Mouse (Mus musculus) yolk sac, embryonic 10.5 days (tissue): ENCODE results near the gene Lsamp.

Experiments used
- DNase-seq: peaks from one replicate; pipeline ENCODE4 v3.0.0-alpha.2; 2017; ENCODE audit warnings: low spot score

The Lsamp gene

DNA sequence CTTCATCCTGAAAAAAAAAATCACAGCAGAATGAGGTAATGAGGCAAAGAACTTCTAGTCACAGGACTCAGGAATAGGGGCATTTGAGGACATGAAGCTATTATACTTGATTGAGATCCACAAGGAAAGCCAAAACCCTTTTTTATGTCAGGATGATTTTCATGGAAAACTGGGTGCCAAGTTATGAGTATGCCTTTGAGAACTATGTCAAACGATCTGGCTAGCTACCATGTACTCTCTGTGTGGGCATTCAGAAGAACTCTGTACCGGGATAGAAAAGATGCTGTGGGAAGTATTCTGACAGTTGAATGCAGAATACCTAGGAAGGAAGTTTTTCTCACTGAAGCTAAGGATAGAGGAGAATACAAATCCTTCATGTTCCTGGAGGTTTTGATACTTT, 1801.4 kb downstream of the Lsamp start:
- DNase-seq: no peak

DNA sequence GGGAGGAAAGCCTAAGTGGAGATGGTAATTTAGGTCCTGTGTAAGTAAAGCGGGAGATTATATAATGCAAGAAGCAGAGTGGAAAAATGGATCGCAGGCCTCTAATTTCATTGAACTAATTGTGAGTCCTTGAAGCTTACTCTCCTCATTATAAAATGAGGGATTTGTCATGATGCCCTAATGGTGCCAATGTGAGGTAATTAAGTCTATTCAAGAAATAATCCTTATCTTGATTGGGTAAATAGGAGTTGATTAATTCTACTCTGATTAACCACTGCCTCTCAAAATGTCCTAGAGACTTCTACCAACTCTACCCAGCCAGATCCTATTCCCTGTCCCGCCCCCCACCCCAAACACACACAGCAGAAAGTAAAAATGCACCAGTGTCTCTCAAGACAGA, 1802.5 kb downstream of the Lsamp start:
- DNase-seq: no peak

DNA sequence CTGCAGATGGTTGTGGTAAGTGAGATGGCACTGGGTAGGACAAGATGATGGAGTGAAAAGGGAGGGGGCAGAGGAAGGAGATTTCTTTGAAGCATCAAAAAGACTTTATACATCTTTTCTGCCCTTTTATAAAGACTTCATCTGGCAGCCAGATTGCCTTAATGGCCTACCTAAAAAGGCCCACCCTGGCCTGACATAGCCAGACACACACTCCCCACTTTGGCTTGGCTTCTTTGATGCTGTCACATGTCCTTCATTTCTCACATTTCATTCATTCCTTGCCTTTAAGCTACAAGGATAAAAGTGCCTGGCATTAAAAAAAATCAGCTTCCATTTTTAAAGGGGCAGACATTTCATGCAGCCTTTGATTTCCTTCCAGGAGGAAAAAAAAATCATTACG, 1803.0 kb downstream of the Lsamp start:
- no peak for DNase-seq

DNA sequence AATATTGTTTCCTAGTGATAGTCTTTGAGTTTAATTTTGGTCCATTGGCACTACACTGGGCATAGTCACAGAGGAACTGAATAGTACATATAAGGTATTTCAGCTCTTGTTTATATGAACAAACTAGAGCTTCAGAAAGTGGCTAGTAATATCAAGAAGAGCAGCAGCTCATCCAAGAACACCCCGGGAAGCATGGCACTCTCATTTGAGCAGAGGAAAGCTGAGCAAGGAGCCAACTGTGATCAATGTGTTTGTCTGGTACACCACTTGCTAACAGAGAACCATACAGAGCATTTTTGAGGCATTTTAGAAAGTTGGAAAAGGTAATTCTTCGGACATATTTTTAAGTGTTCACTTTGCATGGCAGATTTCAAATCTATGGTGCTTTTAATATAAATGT, 1805.9 kb downstream of the Lsamp start:
- no peak for DNase-seq

DNA sequence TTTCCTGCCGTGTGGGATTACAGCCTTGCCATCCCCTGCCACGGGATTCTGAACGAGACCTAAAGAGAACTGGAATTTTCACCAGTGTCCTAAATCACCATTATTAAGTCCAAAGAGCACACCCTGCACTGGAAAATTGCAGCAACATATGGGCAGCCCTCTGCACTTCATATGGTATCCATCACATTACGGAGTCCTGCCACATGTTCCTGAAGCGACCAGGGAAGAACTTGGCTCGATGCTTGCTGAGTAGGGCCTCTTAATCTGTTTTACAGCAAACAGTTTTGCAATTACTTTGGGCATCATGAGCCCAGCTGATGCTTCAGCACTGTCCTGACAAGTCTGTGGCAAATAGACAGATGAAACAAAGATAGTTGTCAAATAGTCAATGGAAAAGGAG, 1836.2 kb downstream of the Lsamp start:
- DNase-seq: no peak

DNA sequence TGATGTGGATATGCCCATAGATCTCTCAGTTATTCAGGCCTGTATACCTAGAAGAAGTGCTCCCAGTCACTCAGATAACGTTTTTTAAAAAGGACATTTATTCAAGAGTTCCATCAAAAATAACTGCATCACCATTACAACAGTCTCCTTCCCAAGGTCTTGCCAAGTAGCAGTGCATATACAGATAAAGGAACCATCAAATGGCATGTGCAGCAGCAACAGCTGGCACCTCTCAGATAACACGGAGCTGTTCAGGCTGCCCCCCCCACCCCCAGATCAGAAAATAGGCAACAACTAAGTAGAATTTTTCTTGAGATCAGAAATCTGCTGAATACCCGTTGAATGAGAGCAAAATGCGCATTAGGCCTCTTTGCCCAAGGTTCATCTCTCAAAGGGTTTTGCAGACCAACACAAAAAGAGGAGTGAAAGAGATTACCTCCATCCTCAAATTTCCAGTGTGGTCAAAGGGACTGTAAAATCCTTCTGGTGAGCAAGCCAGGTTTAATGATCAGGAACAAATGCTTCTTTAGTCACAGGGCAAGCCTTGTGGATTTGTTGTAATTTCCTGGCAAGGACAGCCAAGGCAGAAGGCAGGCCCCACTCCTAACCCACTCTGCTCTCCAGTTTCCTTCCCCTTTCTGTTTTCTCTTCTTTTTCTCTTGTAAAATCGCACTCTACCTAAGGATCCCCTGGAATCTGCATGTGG, 1842.9 kb downstream of the Lsamp start:
- no peak for DNase-seq

DNA sequence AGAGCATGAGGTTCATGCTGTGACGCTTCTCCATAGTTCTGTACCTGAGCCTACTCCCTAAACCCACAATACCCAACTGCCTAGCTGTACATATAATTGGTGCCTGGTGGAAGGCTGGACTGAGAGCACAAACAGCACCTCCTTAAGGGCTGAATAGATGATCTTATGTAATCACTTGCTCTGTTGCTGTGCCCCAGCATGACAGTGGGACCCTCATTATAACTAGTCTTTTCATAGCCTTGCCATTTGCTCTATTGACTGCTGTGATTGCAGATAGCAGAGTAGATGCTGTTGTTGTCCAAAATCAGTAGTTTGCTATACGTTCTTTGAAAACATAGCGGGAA, 1843.4 kb downstream of the Lsamp start:
- DNase-seq: no peak

DNA sequence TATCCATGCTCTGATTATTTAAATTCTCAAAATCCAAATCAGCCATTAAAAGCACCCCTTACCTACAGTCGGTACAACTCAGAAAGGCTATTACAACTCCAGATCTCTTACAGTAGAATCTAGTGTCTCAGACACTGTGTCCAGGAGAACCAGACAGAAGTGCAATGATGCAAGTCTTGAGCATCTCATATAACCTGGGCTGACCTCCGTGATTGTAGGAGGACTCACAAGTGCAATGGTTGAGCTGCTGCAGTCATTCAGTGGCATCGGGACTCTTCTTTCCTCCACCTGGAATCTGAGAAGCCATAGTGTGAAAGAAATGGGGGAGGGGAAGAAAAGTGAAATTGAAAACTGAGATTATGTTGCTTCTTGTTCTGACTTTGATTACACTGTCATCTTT, 1850.5 kb downstream of the Lsamp start:
- DNase-seq: no peak

DNA sequence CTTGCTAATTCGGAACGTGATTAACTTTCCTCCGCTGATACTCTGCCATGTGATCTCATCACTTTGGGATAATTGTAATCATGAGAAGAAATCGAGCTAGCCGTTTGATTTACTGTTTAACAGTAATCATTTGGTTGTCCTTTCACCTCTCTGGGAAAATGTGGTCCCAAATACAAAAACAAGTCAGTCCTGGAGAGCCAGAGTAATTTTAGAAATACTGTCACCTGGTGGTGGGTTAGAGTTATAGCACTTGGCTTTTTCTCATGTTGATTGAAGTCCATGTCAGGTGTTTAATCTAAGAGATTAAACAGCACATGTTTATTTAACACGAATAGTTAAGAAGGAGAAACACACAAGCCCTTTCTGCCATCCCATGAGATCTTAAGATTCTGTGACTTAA, 1851.6 kb downstream of the Lsamp start:
- DNase-seq: no peak

DNA sequence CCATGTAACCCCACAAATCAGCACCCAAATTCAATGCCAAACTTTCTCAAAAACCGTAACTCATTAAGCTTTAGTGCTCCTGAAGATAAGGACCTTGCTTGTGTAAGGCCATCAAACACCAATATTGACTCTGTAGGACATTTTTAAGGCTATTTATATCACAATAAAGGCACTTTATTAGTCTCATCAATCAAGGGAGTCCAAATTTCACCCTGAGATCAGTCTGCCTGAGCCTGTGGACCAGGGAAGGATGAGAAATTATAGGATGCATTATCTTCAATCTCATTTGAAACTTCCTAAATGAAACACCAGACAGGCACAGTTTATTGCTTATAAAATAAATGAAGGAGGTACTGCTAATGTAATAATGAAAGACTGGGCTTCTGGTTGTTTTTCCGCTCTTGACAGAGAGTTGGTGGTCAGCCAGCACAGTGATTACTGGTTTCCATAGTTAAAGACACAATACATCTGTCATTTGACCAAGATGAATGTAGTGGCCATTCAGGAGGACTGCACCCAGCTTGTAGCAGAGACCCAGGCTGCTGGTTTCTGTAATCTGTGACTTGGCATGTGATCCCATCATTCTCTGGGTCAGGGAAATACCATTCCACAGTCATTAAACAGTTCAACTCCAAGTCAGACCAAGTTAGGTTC, 1855.7 kb downstream of the Lsamp start:
- no peak for DNase-seq

DNA sequence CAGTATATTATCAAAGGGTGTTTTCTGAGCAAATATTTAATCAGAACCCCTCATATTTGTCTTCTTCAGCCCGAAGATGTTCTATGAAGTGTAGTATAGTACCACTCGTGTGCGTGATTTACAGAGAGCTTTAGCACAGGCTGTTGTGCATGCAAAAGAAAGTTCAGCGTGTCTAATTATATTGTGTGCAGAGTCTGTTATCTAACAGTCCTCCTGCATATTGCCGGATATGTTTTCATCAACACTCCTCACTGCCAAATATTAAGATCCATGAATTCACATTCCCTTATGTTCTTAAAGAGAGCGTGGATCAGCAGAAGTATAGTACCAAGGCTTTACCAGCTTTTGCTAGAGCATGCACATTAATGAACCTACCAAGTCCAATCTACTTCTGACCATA, 1862.7 kb downstream of the Lsamp start:
- DNase-seq: no peak

DNA sequence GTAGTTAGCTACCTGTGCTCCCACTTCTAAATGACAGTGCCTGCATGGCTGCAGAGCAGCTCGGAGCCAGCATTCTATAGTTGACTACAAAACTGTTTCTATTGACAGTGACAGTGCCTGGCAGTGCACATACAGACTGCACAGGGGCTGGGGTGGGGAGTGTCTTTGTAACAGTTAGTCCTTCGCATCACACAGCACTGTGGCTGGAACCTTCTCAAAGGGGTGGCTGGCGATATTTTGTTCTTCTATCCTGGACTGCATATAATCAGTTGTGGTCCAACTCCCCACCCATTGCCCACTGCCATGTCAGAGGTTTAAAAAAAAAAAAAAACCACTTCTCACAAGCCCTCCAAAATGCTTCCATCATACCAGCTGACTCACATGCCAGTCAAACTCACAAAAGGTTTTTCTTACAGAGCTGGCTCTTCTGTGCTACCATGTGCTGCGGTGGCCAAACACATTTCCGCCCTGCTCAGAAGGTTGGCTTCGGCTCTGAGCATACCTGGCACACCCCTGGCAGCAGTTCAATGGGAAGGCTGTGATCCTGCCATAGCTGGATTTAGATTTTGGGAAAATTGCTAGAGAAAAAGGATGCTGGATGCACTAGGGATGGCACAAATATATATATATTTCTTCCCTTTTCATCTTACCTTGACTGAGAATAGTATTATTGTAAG, 1887.9 kb downstream of the Lsamp start:
- no peak for DNase-seq

DNA sequence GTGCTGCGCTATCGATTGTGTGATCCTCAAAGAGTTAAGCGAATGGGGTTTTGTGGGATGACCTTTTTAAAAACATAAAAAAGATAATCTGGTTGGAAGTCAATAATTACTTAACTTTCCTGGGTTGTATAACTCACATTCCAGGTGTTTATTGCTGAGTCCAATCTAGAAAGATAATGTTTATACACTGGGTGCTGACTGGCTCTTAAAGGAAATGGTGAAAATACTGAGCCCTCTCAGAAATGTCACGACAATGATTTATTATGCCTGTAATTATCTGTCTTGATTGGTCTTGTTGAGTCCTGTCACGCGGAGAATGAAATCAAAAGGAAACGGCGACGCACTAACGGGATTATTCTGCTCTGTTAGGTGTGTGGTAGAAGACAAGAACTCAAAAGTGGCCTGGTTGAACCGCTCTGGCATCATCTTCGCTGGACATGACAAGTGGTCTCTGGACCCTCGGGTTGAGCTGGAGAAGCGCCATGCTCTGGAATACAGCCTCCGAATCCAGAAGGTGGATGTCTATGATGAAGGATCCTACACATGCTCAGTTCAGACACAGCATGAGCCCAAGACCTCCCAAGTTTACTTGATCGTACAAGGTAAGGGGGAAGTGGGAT, 1904.5 kb downstream of the Lsamp start:
- DNase-seq: no peak

DNA sequence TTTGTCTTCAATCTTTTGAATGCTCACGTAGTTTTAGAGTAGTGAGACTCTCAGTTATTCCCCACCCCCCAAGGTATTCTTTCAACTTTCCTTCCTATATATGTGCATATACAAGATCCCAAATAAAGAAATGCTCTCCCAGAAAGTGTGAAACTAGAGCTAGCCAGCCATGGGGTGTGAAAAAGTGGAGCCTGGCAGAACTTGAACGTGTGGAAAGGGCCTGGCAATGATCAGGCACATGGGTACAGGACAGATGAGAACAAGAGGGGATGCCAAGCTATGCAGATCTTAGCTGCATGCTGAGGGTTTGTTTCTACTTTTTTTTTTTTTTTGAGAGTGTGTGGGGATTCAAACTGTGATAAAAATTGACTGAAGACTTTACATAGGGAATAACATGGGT, 1916.6 kb downstream of the Lsamp start:
- no peak for DNase-seq

DNA sequence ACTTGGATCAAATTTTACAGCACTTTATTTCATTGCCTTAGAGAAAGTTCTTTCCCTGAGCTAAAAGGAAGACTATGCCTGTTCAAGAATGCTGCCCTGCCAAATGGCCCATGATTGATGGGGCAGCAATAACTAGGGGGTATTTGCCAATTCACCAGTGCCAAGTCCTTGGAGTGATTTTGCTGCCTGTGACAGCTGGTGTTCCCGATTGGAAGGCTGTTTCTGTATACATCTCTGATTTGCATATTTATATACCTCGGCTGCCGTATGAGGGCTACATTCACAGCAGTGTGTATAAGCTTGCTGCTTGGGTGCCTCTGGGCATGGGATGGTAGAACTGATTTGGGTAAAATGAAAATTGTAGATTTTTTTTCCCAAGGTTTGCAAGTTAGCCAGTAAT, 1919.5 kb downstream of the Lsamp start:
- no peak for DNase-seq

DNA sequence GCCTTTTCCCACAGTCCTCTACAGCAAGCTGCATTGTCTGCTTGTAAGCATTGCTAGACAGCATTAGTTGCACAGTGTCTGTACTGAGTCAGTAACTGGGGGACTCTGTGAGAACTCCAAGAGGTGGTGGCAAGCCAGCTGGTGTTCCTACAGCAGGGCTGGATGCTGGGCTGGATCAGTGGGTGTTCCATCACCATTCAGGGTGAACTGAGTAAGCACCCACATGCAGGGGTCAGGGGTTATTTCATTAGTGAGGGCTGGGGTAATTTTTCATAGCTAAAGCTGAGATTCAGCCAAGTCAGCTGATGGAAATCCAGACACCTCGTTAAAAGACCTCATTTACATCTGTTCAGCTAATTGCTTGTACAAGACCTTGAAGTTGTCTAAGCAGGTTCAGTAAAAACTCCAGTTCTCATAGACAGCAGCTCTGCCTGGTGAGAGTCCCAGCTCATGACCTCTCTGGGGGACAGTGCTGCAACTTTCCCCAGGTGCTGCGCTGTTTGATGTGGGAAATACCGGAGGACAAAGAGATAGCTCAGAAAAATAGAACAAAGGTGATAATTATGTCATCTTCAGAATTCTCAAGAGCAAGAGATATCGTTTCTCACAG, 1928.5 kb downstream of the Lsamp start:
- no peak for DNase-seq

DNA sequence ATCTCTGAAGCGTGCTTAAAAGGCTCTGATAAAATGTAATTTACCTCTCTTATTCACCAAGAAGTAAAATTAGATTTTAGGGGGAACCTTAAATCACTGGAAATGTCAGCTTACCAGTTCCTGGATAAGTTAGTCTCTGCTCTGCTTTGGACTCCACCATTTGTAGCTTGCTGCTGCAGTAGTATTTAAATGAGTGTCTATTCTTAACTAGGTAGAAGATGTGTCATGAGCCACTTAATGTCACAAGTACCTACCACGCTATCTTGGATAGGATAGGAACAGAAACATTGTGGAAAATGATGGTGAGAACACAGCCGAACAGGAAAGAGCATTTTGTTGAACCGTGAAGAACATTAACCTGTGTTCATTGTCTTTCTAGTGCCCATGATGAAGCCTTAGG, 1929.2 kb downstream of the Lsamp start:
- no peak for DNase-seq

DNA sequence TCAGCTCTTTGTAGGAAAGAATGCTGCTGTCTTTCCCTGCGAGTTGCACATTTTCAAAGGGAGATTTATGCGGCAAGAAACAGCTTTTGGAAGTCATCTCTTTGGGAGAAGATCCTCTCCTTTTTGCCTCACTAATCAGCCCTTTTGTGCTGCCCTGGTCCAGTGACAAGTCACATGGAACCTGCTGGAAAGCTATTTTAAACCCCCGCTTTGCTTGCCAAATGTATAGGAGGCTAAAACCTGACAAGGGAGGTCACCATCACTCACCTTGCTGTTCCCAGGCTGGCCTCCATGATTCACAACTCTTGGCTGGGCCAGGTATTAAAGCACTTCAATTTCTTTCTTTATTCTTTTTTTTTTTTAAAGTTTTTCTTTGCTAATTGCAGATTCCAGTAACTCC, 1932.2 kb downstream of the Lsamp start:
- no peak for DNase-seq

DNA sequence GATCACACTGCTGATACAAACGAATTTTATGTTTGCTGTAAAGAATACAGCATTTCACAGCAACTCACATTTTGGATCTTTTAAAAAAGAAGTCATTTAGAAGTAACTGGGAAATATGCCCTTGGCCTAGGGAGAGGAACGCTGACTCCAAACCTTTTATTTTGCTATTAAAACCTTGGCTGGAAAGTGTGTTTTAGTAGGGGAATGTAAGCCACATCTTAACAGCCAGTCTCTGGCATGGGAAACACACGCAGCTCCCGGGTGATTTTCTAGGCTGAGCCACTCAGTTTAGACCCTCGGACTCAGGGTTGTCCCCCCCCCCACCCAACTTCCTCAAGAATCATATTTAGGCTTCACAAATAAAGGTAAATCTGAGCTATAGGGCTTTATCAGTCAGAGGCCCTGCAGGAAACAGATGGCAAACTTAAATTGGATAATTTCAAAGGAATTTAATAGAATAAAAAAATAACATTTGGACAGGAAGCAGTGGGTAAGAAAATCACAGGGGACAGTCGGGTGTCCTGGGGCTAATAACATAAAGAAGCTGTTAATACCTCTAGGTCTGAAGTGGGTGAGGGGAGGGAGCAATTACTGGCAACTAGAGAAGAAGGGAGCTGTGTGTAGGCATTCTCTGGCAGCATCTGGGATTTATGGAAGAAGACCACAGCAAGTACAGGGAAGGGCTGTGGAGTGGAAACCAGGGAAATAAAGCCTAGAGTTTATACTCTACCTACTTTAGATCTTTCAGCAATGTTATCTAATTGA, 1933.1 kb downstream of the Lsamp start:
- no peak for DNase-seq

DNA sequence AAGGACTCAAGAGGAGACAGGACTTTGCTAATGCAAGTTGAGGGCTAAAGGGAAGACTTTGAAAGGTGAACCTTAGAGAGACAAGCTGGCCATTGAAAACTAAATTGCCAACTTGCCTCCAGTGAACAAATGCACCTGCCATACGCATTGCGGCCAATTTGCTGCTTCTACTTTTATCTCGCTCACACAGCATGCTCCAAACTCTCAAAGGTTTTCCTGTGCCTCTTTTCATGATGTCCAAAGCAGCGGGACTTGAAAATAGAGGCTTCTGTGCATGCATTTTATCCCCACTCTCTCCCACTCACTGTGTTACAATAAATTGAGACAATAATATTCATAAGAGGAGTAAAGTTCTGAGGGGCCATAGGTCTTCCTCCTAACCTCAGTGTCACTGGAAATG, 1945.4 kb downstream of the Lsamp start:
- DNase-seq: no peak

DNA sequence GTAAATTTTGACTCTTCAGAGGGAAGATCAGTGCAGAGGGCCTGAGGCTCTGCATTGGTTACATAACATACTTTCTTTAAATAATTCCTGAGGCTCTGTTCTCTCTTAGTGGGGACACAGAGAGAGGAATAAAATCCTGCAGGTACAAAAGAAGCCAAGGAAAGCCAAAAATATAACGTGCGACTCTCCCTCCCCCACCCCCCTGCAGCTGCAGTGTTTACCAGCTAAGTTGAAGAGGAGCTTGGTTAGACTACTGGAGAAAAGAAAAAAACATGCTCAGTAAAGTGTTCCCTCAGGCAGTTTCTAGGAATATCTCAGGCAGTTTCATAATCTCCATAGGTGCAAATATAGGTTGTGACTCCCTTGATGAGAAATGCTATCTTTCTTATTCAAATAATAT, 1951.5 kb downstream of the Lsamp start:
- no peak for DNase-seq
